Mouse (Mus musculus): ENCODE results near the gene Ltbp2. TPM values are rescaled to one million over a fixed set of nuclear protein-coding genes. Genes with fewer than 3 reads are reported as not detected.

Gene Ltbp2
- polyA plus RNA-seq, 1 experiment = 0.04 TPM

- TF ChIP-seq GATA1 (IDR thresholded peaks at IDR 0.05; ENCODE audit: low read length) = no peak
Measured at GRCm38 (mm10) chr12:84858149-84859113, 17.9 kb downstream of the Ltbp2 start.

- no peak for TF ChIP-seq GATA1 (IDR thresholded peaks at IDR 0.05; ENCODE audit: low read length)
Measured at GRCm38 (mm10) chr12:84857706-84858105, 18.6 kb downstream of the Ltbp2 start.

GRCm38 (mm10) chr12:84856532-84856931 is 19.8 kb downstream of the Ltbp2 start:
- TF ChIP-seq GATA1 (IDR thresholded peaks at IDR 0.05; ENCODE audit: low read length) = no peak

DNA sequence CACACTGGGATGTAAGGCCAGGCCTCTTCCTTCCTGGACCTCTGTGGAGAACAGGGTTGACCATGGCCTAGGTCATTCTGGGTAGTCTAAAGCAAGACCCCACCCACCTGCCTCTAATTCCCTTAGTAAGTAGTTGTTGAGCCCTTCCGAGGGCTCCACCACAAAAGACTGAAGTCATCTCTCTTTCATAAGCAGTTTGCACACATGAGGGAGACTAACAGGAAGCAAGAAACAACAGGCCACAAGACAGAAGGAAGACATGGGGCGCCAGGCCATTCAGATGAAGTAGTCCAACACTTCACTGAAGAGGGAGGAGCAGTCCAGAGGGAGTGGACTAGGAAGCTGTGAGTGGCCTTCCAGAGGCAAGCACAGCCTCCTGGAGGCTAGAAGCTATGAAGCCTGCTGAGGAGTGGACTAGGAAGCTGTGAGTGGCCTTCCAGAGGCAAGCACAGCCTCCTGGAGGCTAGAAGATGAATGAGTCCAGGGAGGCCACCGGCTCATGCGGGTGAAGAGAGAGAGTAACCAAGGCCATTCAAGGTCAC is 21.2 kb downstream of the Ltbp2 start:
- no peak for TF ChIP-seq GATA1 (IDR thresholded peaks at IDR 0.05; ENCODE audit: low read length)

GRCm38 (mm10) chr12:84854392-84855033 is 21.8 kb downstream of the Ltbp2 start:
- TF ChIP-seq GATA1 (IDR thresholded peaks at IDR 0.05; ENCODE audit: low read length) = no peak

GRCm38 (mm10) chr12:84851403-84852040 is 24.8 kb downstream of the Ltbp2 start:
- no peak for TF ChIP-seq GATA1 (IDR thresholded peaks at IDR 0.05; ENCODE audit: low read length)

- no peak for TF ChIP-seq GATA1 (IDR thresholded peaks at IDR 0.05; ENCODE audit: low read length)
Measured at GRCm38 (mm10) chr12:84847882-84848281, 28.4 kb downstream of the Ltbp2 start.

GRCm38 (mm10) chr12:84847480-84847879 is 28.9 kb downstream of the Ltbp2 start:
- TF ChIP-seq GATA1 (IDR thresholded peaks at IDR 0.05; ENCODE audit: low read length) = no peak

DNA sequence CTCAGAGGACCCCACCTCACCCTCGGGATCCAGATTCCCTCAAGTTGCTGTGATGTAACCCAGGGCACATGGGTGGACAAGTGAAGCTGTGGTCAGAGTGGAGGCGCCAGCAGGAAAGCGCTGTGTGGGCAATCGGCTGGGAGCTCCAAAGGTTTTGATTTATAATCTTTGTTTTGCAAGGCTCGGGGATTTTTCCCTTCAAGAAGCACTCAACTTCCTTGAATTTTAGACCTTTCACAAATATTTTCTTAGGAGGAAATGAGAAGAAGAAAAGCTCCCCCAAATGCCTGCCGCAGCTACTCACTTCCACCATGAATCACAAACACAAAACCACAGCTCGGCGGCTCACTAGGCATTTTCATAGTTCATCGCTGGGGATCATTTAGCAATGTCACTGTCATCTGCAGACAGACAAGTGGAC is 29.7 kb downstream of the Ltbp2 start:
- no peak for TF ChIP-seq GATA1 (IDR thresholded peaks at IDR 0.05; ENCODE audit: low read length)

- TF ChIP-seq GATA1 (IDR thresholded peaks at IDR 0.05; ENCODE audit: low read length) = no peak
Measured at GRCm38 (mm10) chr12:84842706-84843105, 33.6 kb downstream of the Ltbp2 start.

GRCm38 (mm10) chr12:84841158-84842140 is 34.9 kb downstream of the Ltbp2 start:
- no peak for TF ChIP-seq GATA1 (IDR thresholded peaks at IDR 0.05; ENCODE audit: low read length)

DNA sequence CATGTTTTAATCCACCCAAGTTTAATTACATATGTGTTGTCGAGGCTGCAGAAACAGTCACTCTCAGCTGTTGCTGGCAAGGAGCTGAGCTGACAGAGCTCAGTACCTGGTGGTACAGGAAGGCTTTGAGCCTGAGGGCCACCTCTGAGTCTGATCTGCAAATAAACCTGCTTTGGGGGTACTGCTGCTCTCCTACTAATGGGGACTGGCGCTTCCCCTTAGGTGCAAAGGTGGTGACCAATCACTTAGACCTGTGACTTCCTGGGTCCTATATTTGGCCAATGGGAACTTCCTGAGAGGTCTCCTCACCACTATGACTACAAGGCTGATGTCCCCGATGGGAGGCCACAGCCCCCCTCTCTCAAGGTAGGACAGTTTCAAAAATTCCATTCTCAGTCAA is 35.6 kb downstream of the Ltbp2 start:
- TF ChIP-seq GATA1 (IDR thresholded peaks at IDR 0.05; ENCODE audit: low read length) = no peak

GRCm38 (mm10) chr12:84839965-84840364 is 36.4 kb downstream of the Ltbp2 start:
- TF ChIP-seq GATA1 (IDR thresholded peaks at IDR 0.05; ENCODE audit: low read length) = no peak

- TF ChIP-seq GATA1 (IDR thresholded peaks at IDR 0.05; ENCODE audit: low read length) = no peak
Measured at GRCm38 (mm10) chr12:84835626-84836025, 40.7 kb downstream of the Ltbp2 start.

DNA sequence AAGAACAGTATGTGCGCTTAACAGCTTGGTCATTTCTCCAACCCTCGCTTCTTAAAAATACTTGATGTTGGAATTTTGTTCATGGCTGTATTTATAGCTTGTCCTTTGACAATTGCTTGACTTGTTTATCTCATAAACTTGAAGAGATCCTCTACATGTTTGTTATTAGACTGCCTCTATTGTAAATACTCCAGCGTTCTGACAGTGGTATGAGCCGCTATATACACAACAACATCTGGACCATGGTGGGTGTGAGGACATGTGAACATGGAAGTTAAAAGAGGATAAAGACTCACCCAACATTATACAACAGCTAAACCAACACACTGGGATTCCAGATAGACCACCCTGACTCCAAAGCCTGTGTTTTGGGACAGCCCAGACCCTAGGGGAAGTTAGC is 41.6 kb downstream of the Ltbp2 start:
- TF ChIP-seq GATA1 (IDR thresholded peaks at IDR 0.05; ENCODE audit: low read length) = no peak

All from G1E-ER4 (cell line).